Mouse (Mus musculus) T-helper 17 cell (primary cell): ENCODE results near the gene Erv3.

Experiments
- in situ Hi-C, 2 experiments: fragments of 300-600 bp; cut with MboI, MseI; formaldehyde crosslinking; loops; 1 replicate in 1 of 2; 2 replicates in 1 of 2; pipeline ENCODE4 v1.15.1; 2025; ENCODE audit warnings: high pct_unique_total_duplicates in 2 of 2

The Erv3 gene

GRCm38 (mm10) chr2:131827026-131827687, 32.4 kb downstream of the Erv3 start:
- in situ Hi-C loops: loop anchor here (5.0 to 10.0 kb wide), 3 partner anchors 68 to 308 kb away; no protein-coding TSS in a partner anchor

GRCm38 (mm10) chr2:131825498-131825897, 34.0 kb downstream of the Erv3 start:
- in situ Hi-C loops: loop anchor here (5.0 to 10.0 kb wide), 3 partner anchors 69 to 309 kb away; no protein-coding TSS in a partner anchor

DNA sequence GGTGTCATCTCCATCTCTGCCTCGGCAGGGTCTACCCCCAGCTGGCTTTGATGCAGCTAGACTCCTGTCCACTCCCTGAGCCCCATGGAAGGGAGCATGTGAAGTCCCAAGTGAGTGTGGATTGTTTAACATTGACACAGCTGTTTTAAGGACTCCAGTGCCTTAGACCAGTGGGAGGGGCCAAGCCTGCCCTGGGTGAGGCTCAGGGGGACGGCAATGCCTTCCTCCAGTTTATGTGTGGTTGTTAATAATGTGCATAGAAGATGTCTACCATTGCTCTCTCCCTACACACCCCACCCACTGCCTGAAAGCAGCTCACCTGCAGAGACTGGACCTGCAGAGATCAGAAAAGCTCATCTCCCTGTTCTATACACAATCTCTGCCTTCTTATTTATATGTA, 35.6 kb downstream of the Erv3 start:
- in situ Hi-C loops: loop anchor here (5.0 to 10.0 kb wide), 4 partner anchors 71 to 313 kb away; no protein-coding TSS in a partner anchor

GRCm38 (mm10) chr2:131822492-131822891, 37.1 kb downstream of the Erv3 start:
- in situ Hi-C loops: loop anchor here (5.0 to 10.0 kb wide), 4 partner anchors 72 to 315 kb away; no protein-coding TSS in a partner anchor

DNA sequence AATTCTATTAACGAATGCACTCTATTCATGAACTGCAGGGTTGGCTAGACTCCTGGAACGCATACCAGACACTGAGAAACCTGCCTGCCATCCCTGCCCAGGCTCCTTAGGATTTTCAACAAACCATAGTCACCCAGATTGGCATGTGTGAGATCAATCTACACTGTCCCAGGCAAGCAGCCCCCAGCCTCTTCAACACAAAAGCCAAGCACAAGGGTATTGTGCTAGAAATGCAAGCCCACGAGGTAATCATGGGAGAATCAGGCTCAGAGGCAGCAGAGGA, 37.9 kb downstream of the Erv3 start:
- in situ Hi-C loops: loop anchor here (5.0 to 10.0 kb wide), 4 partner anchors 73 to 316 kb away; no protein-coding TSS in a partner anchor

DNA sequence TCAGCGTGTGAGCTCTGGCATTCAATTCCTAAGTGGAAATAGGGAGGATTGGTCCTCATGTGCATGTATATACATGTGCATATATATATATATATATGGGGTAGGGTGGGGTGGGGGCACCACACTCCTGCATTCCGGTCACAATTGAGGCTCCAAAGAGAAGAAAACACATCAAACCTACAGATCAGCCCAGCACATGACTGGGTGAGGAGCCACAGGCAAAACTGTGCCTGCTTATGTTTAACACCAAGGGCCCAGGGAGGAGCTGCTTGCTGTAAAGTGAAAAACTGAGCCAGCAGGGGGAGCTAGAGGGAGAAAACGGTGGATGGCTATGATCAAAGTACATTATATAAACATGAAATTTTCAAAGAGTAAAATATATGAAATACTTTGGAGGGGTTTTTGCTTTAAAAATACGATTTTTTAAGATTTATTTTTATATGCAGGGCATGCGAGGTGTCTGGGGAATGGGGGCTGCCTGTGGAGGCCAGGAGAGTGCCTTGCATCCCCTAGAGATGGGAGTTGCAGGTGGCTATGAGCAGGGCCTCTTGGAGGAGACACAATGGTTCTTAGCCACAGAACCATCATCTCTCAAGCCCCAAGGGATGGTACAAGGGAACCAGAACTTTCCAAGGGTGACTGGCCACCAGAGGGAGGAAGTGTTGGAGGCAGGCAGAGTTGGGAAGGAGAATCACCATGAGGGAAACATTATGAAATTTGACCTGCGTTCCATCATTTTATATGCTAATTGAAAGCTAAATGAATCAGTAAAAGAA, 38.4 kb downstream of the Erv3 start:
- in situ Hi-C loops: loop anchor here (5.0 to 10.0 kb wide), 4 partner anchors 74 to 316 kb away; no protein-coding TSS in a partner anchor

- in situ Hi-C loops: loop anchor here (5.0 to 10.0 kb wide), 4 partner anchors 75 to 317 kb away; no protein-coding TSS in a partner anchor
These were observed 39.4 kb downstream of the Erv3 start for GRCm38 (mm10) chr2:131820088-131820675.

- in situ Hi-C loops: loop anchor here in 1 of 2 experiments (5.0 kb wide), 1 partner anchor 272 kb away; no protein-coding TSS in a partner anchor
These were observed 45.2 kb downstream of the Erv3 start for GRCm38 (mm10) chr2:131814327-131814726.

GRCm38 (mm10) chr2:131813437-131813836, 46.1 kb downstream of the Erv3 start:
- in situ Hi-C loops: loop anchor here in 1 of 2 experiments (5.0 kb wide), 1 partner anchor 271 kb away; no protein-coding TSS in a partner anchor

DNA sequence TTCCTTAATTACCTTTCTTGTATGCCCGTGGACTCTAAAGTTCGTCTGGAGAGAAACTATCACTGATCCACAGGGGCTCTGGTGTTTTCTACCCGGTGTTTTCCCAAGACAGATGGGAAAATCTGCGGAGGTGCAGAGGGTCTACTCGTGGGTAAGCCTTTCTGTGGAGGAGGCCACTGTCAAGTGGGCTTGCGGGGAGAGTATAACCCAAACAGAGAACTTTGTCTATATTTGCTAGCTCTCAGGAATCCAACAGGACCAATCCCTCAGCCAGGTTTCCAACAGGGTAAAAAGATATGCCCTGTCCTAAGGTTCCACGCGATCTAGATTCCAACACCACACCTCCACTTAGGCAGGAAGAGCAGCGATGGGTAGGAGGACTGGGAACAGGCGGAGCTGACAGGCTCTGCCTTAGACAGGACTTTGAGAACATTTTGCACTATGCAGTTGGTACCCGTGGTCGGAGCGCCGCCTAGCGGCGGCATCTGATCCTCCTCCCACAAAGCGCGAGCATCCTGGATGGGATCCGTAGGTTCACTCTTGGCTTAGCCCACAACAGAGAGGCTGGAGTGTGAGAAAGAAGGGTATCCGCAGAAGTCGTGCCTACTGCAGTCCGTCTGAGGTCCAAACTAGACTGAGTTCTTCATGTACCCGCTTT, 46.9 kb downstream of the Erv3 start:
- in situ Hi-C loops: loop anchor here in 1 of 2 experiments (5.0 kb wide), 1 partner anchor 270 kb away; no protein-coding TSS in a partner anchor

DNA sequence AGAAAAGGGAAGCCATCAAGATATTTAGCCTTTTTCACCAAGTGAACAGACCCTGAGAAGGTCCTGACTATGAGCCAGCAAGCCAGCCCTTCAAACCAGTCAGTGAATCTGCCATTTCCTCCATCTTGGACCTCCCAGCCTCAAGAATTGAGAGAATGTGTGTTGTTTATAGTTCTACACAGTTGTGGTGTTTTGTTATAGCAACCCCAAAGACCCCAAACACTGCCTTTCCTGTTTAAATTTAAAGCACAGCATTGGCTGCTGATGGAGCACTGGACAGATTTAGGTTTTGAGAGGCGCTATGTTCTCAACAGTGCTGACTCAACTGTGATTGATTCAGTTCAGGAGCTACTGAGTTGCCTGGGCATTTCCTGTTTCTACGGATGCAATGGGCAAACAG, 47.9 kb downstream of the Erv3 start:
- in situ Hi-C loops: loop anchor here in 1 of 2 experiments (5.0 kb wide), 1 partner anchor 269 kb away; no protein-coding TSS in a partner anchor

DNA sequence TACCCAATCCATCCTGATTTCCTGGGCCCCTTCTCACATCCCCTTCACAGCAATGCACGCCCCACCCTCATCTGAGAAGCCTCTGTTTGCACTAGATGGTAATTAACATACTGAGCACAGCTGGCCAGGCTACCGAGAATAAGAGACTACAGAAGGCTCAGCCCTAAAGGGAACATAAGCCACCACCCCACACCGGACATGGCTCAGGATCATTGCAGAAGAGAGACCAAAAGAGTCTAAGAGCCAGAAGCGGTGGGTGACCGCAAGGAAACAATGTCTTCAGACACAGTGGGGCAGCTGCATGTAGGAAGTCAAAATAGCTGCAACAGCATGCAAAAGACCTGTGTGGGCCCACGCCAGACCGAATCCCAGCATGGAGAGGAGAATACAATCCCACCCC, 50.7 kb downstream of the Erv3 start:
- in situ Hi-C loops: loop anchor here in 1 of 2 experiments (5.0 kb wide), 1 partner anchor 757 kb away; no protein-coding TSS in a partner anchor

DNA sequence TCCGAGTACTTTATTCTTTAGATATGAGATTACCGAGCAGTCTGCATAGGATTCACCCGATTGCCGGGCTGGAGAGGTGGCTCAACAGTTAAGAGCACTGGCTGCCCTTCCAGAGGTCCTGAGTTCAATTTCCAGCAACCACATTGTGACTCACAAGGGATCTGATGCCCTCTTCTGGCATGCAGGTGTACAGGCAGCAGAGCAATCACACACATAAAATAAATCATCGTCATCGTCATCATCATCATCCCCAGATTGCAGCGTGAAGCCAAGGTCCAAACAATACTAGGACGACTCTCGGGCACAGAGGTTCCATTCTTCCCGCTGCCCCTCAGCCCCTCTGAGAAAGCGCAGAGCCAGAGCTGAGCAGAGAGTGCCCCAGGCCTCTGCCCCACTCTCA, 51.9 kb downstream of the Erv3 start:
- in situ Hi-C loops: loop anchor here in 1 of 2 experiments (5.0 kb wide), 1 partner anchor 755 kb away; no protein-coding TSS in a partner anchor

GRCm38 (mm10) chr2:131806863-131807262, 52.7 kb downstream of the Erv3 start:
- in situ Hi-C loops: loop anchor here in 1 of 2 experiments (5.0 kb wide), 1 partner anchor 755 kb away; no protein-coding TSS in a partner anchor

GRCm38 (mm10) chr2:131805306-131805705, 54.2 kb downstream of the Erv3 start:
- in situ Hi-C loops: loop anchor here in 1 of 2 experiments (5.0 kb wide), 1 partner anchor 753 kb away; no protein-coding TSS in a partner anchor

DNA sequence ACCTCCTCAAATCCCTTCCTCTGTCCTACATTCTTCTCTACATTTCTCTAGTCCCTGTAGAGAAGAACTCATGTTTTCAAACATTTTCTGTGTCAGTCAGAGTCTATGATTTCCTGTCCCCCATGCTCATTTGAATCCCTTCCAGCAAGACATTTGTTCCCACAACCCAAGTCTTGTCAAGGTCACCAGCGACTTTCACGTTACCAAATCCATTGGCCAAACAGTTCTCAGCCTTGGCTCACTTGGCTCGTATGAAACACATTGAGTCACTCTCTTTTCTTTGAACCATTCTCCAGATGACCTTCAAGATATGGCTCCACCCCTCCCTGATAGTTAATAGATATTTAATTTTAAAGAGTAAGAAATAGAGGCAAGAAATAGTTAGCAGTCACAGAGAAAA, 55.7 kb downstream of the Erv3 start:
- in situ Hi-C loops: loop anchor here in 1 of 2 experiments (5.0 kb wide), 1 partner anchor 252 kb away; no protein-coding TSS in a partner anchor
